Mouse (Mus musculus): ENCODE data around the gene Tmem179.

Gene Tmem179

GRCm38 (mm10) chr12:112516697-112517337 lies at the start of gene Tmem179:
TSS of gene Tmem179 (minus strand) at chr12:112516747.
- in situ Hi-C loops (cut with MboI; ENCODE audit: unreplicated experiment in 2 of 2) = no loop called here

DNA sequence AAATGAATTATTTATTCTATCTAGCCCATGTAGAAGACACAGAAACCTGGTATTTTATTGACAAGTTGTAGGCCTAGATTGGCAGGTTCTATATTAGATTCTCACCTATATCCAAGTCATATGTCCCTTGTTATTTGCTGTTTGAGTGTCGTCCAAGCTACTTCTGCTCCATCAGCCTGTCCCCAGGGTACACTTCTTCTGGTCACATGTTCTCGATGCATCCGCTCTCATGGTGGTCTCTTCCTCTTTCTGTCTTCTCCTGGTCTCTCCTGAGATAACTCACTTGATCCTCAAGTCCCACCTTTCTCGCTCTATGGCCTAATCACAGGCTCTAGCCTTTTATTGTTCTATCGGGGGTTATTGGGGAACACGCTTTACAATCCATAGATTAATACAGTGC lies 46.5 kb upstream of the Tmem179 start:
- in situ Hi-C loops (cut with MboI; ENCODE audit: unreplicated experiment in 2 of 2) = loop anchor here (5.0 kb wide), 2 partner anchors 54 to 144 kb away; no protein-coding TSS in a partner anchor

DNA sequence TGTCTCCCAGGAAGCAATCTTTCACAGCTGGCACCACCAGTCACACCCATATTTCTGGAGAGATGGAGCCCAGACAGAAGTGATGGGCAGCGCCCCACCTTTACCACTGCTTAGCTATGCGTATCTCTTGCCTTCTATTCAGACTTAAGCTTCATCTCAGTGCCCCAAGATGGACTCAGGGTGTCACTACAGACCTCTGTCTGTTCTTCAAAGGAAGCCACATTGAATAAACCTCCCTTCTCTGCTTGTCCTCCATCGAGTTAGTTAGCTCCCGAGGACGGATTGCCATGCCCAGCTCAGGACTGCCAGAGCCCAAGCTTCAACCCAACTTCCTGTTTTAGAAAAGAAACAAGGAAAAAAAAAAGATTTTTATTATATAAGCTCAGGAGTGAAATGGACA lies 45.9 kb upstream of the Tmem179 start:
- in situ Hi-C loops (cut with MboI; ENCODE audit: unreplicated experiment in 2 of 2) = loop anchor here (5.0 kb wide), 2 partner anchors 55 to 145 kb away; no protein-coding TSS in a partner anchor

- in situ Hi-C loops (cut with MboI; ENCODE audit: unreplicated experiment in 2 of 2) = loop anchor here (5.0 kb wide), 2 partner anchors 56 to 146 kb away; no protein-coding TSS in a partner anchor
Measured at GRCm38 (mm10) chr12:112561163-112561562, 44.6 kb upstream of the Tmem179 start.

- in situ Hi-C loops (cut with MboI; ENCODE audit: unreplicated experiment in 2 of 2) = loop anchor here (5.0 kb wide), 2 partner anchors 57 to 147 kb away; no protein-coding TSS in a partner anchor
Measured at GRCm38 (mm10) chr12:112560176-112560797, 43.7 kb upstream of the Tmem179 start.

- in situ Hi-C loops (cut with MboI; ENCODE audit: unreplicated experiment in 2 of 2) = loop anchor here (5.0 kb wide), 2 partner anchors 58 to 148 kb away; no protein-coding TSS in a partner anchor
Measured at GRCm38 (mm10) chr12:112559671-112560070, 43.1 kb upstream of the Tmem179 start.

GRCm38 (mm10) chr12:112559231-112559630 lies 42.7 kb upstream of the Tmem179 start:
- in situ Hi-C loops (cut with MboI; ENCODE audit: unreplicated experiment in 2 of 2) = no loop called here

GRCm38 (mm10) chr12:112557219-112557618 lies 40.7 kb upstream of the Tmem179 start:
- in situ Hi-C loops (cut with MboI; ENCODE audit: unreplicated experiment in 2 of 2) = no loop called here

DNA sequence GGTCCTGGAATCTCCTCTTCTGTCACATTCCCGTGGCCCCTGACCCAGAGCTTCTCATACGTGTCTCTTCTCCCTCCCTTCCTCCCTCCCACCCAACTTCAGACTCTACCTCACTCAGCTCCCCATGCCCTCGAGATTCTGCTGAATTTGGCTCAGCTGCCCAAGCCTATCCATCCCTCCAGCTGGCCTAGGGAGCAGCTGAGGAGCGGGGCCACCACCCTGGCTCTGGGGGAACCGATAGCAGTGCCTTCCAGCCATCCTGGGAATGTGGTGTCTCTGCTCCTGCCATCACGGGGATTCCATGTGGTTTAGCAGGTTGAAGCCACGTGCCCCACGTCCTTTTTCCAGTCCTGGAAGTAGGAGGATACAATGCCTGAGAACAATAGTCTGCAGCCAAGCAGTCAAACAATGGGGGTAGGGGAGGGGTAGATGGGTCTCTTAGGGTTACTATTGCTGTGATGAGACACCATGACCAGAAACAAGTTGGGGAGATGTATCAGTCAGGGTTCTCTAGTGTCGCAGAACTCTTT lies 40.0 kb upstream of the Tmem179 start:
- in situ Hi-C loops (cut with MboI; ENCODE audit: unreplicated experiment in 2 of 2) = no loop called here

- in situ Hi-C loops (cut with MboI; ENCODE audit: unreplicated experiment in 2 of 2) = loop anchor here (5.0 kb wide), 2 partner anchors 67 to 152 kb away; partner anchors contain the start of gene Adssl1 (in 1 of the 2)
Measured at GRCm38 (mm10) chr12:112554900-112555299, 38.4 kb upstream of the Tmem179 start.

- in situ Hi-C loops (cut with MboI; ENCODE audit: unreplicated experiment in 2 of 2) = loop anchor here (5.0 kb wide), 2 partner anchors 70 to 155 kb away; partner anchors contain the start of gene Adssl1 (in 1 of the 2)
Measured at GRCm38 (mm10) chr12:112552520-112552919, 36.0 kb upstream of the Tmem179 start.

GRCm38 (mm10) chr12:112551861-112552375 lies 35.4 kb upstream of the Tmem179 start:
- in situ Hi-C loops (cut with MboI; ENCODE audit: unreplicated experiment in 2 of 2) = loop anchor here (5.0 kb wide), 2 partner anchors 70 to 155 kb away; partner anchors contain the start of gene Adssl1 (in 1 of the 2)

- in situ Hi-C loops (cut with MboI; ENCODE audit: unreplicated experiment in 2 of 2) = loop anchor here (10.0 to 25.0 kb wide), 4 partner anchors 434 to 1137 kb away; partner anchors contain the start of genes Ckb (in 1 of the 2), Exoc3l4 (in 1 of the 2), Lbhd2 (in 1 of the 2) and Trmt61a (in 1 of the 2)
Measured at GRCm38 (mm10) chr12:112549287-112549686, 32.7 kb upstream of the Tmem179 start.

DNA sequence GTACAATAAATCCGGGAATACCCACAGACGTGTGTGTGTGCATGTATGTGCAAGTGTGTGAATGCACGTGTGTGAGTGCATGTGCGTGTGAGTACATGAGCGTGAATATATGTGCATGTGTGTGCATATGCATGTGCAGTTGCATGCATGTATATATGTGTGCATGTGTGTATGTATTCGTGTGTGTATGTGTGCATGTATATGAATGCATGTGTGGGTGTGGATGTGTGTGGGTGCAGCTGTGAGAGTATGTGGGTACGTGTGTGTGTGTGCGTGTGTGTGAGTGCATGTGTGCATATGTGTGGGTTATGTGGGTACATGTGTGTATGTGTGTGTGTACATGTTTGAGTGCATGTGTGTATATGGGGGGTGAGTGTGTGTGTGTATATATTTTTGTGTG lies 29.6 kb upstream of the Tmem179 start:
- in situ Hi-C loops (cut with MboI; ENCODE audit: unreplicated experiment in 2 of 2) = loop anchor here (10.0 to 25.0 kb wide), 4 partner anchors 431 to 1134 kb away; partner anchors contain the start of genes Ckb (in 1 of the 2), Exoc3l4 (in 1 of the 2), Lbhd2 (in 1 of the 2) and Trmt61a (in 1 of the 2)

DNA sequence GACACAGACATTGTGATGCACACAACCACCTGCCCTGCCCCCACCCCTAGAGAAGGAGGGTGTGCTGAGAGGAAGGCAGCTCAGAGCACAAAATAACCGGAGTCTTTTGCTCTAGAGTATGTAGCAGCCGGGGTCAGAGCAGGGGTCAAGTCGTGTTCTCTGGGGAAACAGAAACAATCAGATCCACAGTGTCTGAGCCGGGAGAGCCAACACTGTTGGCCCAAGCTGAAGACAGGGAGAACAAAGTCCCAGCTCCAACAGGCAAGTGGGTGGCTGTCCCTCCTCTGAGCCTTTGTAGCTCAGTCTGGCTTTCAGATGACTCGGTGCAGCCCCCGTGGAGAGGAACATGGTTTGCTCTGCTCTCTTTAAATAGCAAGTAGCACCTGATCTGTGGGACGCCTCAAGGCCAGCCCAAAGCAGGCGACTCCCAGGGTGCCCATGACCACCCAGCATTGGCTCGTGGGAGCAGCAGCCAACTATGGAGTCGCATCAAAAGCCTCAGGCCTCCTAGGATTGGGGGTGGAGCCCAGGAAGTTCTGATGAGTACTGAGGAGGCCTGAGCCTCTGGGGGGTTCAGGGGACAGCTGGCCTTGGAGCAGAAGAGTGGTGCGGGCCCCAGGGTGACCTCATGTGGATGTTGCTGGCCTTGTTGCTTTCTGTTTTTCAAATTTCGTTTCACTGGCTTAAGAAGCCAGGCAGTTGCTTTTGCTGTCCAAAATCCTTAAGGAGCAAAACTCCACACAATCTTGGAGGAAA lies 28.6 kb upstream of the Tmem179 start:
- in situ Hi-C loops (cut with MboI; ENCODE audit: unreplicated experiment in 2 of 2) = loop anchor here (5.0 to 25.0 kb wide), 5 partner anchors 398 to 1133 kb away; partner anchors contain the start of genes Ckb (in 1 of the 2), Exoc3l4 (in 1 of the 2), Kif26a (in 1 of the 2) and Lbhd2 (in 1 of the 2)

- in situ Hi-C loops (cut with MboI; ENCODE audit: unreplicated experiment in 2 of 2) = loop anchor here (5.0 to 25.0 kb wide), 5 partner anchors 397 to 1132 kb away; partner anchors contain the start of genes Ckb (in 1 of the 2), Exoc3l4 (in 1 of the 2), Kif26a (in 1 of the 2) and Lbhd2 (in 1 of the 2)
Measured at GRCm38 (mm10) chr12:112543941-112544340, 27.4 kb upstream of the Tmem179 start.

- in situ Hi-C loops (cut with MboI; ENCODE audit: unreplicated experiment in 2 of 2) = loop anchor here (5.0 to 25.0 kb wide), 5 partner anchors 396 to 1131 kb away; partner anchors contain the start of genes Ckb (in 1 of the 2), Exoc3l4 (in 1 of the 2), Kif26a (in 1 of the 2) and Lbhd2 (in 1 of the 2)
Measured at GRCm38 (mm10) chr12:112542920-112543300, 26.4 kb upstream of the Tmem179 start.

DNA sequence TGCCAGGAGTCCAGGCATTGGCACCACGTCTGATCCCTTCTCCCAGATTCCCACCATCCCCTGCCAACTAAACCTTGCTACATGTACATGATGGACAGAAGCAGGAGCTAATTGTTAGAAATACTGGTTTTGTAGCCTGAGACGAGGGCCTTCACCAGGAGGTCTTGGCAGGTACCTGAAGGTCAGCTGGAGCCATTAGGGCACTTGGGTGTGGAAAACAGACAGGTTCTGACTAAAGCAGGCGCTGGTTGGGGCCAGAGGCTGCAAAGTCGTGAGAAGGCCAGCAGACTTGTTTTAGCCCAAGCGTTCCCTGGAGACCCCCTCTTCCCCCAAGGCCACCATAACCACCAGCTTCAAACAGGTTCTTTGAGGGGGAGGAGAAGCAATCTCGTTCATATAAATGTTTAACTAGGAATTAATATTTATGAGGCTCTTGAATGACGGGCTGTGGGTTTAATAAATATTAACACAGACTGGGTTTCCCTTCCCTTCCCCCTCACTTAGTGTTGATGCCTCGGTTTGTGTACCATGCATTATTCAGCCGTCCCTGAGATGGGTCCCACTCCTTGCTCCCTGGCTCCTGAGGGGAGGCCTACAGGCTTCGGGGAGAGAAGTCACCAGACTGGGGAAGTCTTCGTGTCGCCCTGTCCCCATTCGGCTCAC lies 25.8 kb upstream of the Tmem179 start:
- in situ Hi-C loops (cut with MboI; ENCODE audit: unreplicated experiment in 2 of 2) = loop anchor here (5.0 to 25.0 kb wide), 5 partner anchors 395 to 1130 kb away; partner anchors contain the start of genes Ckb (in 1 of the 2), Exoc3l4 (in 1 of the 2), Kif26a (in 1 of the 2) and Lbhd2 (in 1 of the 2)

All from v-Abl transformed pro-B cells (cell line).